In genomic region chr4:5130726-5131125, GRCm38 (mm10) we compare ENCODE assay signal across 10 mouse cellular contexts.
DNase-seq lines count a peak whose midpoint lies in the region; ATAC-seq lines count a peak whose summit lies in the region.
"Had no signal": no experiment of that assay in that cellular context is flagged by ENCODE, and none has a peak within 500 bp of the region (broad histone marks: within the 10 kb centered on the region; RNA-seq: fewer than 3 reads in every experiment).

No protein-coding gene starts in this region.

- 23% methylated on average over 3 of the region's 3 CpGs for whole genome bisulfite sequencing in stomach, embryonic 16.5 days

- peak; percentile 67 for DNase-seq in heart, adult 8-10 months (ENCODE audit: low spot score)
- no peak for DNase-seq in heart, postnatal 25 days (ENCODE audit: low spot score)
- DNase-seq in lung, postnatal 10 days: peak; percentile 9
- DNase-seq in lung, postnatal 4 days: no peak
- peak; percentile 78 for DNase-seq in fibroblast of lung, adult 2 months (ENCODE audit: low read depth)
- no peak for DNase-seq in testis, postnatal 10 days (ENCODE audit: low spot score)
- DNase-seq: forebrain, postnatal 0 days; thymus, adult 18-20 months had no signal

- H3K27me3 ChIP-seq in stomach, embryonic 16.5 days (ENCODE audit: control insufficient read depth, insufficient read depth, low read length): no peaks in the 10 kb centered on the region

- no peaks in the 10 kb centered on the region for H3K9me3 ChIP-seq in stomach, embryonic 16.5 days (replicated peaks; ENCODE audit: control insufficient read depth, low read length)

- no peak overlapping the region for H3K9ac ChIP-seq in stomach, embryonic 16.5 days (ENCODE audit: low read length)
- H3K9ac ChIP-seq: forebrain, postnatal 0 days had no signal

- H3K4me2 ChIP-seq in stomach, embryonic 16.5 days (ENCODE audit: low read depth, low read length): no peak overlapping the region

- no peaks in the 10 kb centered on the region for H3K36me3 ChIP-seq in stomach, embryonic 16.5 days (ENCODE audit: control insufficient read depth, insufficient read depth, low read length)

- H3K4me1 ChIP-seq in stomach, embryonic 16.5 days (ENCODE audit: control insufficient read depth, insufficient read depth, low read length): peaks cover 4% of the 10 kb centered on the region; the same call in 1 of the 2 replicates

- H3K4me3 ChIP-seq in stomach, embryonic 16.5 days (replicated peaks; ENCODE audit: low read length): no peak overlapping the region

- ATAC-seq in stomach, embryonic 16.5 days (ENCODE audit: insufficient read depth, low FRiP score): peak; percentile 74; the same call in 1 of the 2 replicates
- ATAC-seq: forebrain, postnatal 0 days had no signal

- H3K27ac ChIP-seq in stomach, embryonic 16.5 days (ENCODE audit: low read length): no peak overlapping the region
- H3K27ac ChIP-seq: macrophage had no signal

- intact Hi-C loops in heart, postnatal 25 days (cut with DNase I): no loop called here

Comparison
In these comparisons a context has a peak if more than half of its experiments do, and no peak if none do; other contexts are left out.
1. DNase-seq: peak in heart, adult 8-10 months (single experiment), lung, postnatal 10 days (single experiment) and fibroblast of lung, adult 2 months (single experiment); none in heart, postnatal 25 days (single experiment), lung, postnatal 4 days (0 of 2) and testis, postnatal 10 days (single experiment).